Mouse (Mus musculus) stomach, postnatal 0 days (tissue): ENCODE data around the gene Rgs3.

Experiments
- CTCF ChIP-seq: IDR thresholded peaks from 2 replicates; pipeline ENCODE4 v1.5.1; 2016; ENCODE audit warnings: antibody characterized with exemption, low read depth, mild to moderate bottlenecking, moderate library complexity
- EP300 ChIP-seq: optimal IDR thresholded peaks from 2 replicates; pipeline ENCODE3; 2016; ENCODE audit warnings: antibody characterized with exemption

DNA sequence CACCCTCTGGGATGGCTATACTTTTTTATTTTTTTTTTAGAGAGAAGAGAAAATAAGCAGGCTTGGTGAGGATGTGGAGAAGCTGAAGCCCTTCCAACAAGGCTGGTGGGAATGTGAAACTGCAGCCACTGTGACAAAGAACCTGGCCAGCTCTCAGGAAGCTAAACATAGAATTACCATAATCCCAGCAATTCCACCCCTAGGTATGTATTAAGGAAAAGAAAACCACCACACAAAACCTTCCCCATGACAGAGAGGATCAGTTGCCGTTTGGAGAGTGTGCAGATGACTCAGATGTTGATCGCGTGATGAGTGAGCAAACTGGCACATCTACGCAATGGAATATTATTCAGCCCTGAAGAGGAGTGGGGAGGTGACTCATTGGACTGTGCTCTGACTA, 179.9 kb downstream of the Rgs3 start:
- TF ChIP-seq EP300 (no peak), CTCF (no peak)
